Mouse (Mus musculus) urinary bladder, postnatal 36 days (tissue): ENCODE data around the gene Ttc29.

ENCODE experiments used
- DNase-seq, 2 experiments: peaks; one replicate each; pipeline ENCODE4 v3.0.0; 2022; ENCODE audit warnings: low spot score in 2 of 2, mixed read lengths in 1 of 2

The Ttc29 gene

DNA sequence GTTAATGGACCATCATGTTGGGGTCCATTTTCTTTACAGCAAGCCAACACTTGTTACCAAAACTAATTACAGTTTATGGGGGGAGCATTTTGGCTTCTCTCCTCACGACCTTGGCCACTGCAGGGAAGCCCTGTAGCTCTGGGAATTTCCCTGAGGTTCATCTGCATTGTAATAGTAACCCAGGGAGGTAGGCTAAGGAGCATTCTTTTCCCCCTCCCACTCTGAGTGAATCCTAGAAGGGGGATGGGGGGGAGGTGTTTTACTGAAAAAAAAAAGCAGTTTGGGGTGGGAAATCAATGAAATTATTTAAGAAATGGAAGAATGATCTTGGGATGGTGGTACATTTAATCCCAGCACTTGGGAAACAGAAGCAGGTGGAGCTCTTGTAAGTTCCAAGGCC is 210.8 kb downstream of the Ttc29 start:
- no peak for DNase-seq

- no peak for DNase-seq
Observed at GRCm38 (mm10) chr8:78426455-78426854, 213.4 kb downstream of the Ttc29 start.

GRCm38 (mm10) chr8:78426875-78427768 is 214.0 kb downstream of the Ttc29 start:
- no peak for DNase-seq

DNA sequence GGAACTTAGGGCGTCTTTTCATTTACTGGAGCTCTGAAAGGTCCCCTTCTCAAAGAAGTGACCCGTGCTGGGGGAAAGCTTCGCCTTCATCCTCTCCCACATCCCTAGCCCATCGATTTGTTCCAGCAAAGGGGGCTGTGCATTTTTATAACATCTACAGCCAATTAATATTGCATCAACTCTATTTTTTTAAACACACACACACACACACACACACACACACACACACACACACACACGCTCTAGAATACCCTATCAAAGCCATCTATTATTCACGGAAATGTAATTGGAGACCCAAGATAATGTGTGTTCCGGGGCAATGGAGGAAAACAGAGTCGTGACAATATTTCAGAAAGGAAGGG is 214.7 kb downstream of the Ttc29 start:
- no peak for DNase-seq

- DNase-seq = no peak
Observed at GRCm38 (mm10) chr8:78428148-78428547, 215.1 kb downstream of the Ttc29 start.

DNA sequence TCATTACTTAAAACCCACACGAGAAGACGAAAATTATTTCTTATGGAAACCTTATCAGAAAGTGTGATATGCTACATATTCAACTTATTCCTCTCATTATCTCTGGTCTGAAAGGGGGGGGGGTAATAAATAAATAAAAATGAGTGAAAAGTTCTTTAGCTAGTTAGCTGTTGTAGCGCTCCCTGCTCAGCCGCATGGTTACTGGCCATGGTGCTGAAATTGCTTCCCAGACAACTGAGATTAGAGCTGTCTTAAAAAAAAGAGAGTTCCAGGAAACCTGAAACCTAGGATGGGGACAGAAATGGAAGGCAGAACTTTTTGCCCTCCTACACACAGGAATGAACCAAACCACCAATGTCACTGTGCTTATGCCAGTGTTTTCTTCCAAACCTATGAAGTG is 218.3 kb downstream of the Ttc29 start:
- peak in 1 of 2 experiments; percentile 15 for DNase-seq

DNA sequence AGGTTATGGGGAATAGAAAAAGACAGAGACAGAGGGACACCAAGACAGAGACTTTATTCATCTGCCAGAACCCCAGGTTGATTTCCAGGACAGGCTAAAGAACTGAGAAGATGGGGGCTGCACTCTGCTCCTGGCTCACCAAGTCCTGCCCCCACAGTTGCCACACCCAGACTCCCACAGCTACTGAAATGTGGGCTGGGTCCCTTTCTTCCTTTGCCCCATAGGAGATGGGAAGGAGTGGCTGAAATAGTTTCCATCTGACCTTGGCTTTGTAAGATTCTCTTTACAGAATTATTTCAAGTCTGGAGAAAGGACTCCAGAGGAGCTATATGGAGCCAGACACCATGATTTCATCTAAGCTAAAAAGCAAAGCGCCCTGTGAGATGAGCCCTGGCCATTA is 219.4 kb downstream of the Ttc29 start:
- no peak for DNase-seq

GRCm38 (mm10) chr8:78433318-78433717 is 220.2 kb downstream of the Ttc29 start:
- DNase-seq = no peak

DNA sequence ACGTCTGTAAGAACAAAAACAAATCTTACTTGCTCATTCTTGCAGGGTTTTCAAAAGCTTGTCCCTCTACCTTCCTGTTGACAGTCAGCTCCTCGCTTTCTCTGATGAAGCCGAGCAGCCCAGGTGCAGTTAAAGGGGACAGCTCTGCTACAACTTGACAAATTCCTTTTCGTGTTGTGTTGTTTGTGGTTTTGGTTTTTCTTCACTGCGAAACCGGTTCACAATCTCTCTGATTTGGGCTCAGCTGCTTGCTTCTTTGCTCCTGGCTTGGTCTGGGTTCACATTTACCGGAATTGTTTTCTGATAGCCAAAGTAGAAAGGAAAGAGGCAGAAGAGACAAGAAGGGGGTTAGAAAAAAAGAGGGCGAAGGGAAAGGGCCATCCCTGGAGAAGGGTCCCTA is 221.2 kb downstream of the Ttc29 start:
- DNase-seq = no peak

DNA sequence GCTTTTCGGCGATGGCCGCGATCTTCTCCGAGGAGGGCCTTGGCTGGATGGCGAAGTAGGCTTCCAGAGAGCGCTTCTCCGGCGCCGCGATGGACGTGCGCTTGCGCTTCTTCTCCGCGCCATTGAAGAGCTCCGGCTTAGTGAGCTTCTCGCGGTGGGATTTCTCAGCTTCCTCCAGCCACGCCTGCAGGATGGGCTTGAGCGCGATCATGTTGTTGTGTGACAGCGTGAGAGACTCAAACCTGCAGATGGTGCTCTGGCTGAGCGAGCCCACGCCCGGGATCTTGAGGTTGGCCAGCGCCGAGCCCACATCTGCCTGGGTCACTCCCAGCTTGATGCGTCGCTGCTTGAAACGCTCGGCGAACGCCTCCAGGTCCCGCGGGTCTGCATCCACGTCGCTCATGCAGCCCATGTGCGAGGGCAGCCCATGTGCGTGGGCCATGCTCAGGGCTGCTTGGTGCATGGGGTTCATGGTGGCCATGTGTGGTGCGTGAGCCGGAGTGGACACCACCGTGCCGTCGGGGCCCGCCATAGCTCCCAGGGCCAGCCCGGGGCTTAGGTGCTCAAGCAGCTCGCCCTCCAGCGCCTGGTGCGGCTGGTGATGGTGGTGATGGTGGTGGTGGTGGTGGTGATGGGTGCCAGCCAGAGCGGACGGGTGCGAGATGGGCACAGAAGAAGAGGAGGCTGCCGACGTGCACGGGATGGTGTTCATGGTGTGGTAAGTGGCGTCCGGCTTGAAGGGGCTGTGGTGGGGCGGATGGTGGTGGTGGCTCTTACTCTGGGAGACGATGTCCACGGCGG is 221.9 kb downstream of the Ttc29 start:
- DNase-seq = no peak

- no peak for DNase-seq
Observed at GRCm38 (mm10) chr8:78435624-78435960, 222.5 kb downstream of the Ttc29 start.

GRCm38 (mm10) chr8:78436071-78436651 is 223.1 kb downstream of the Ttc29 start, which contains the start of gene Pou4f2:
TSS of gene Pou4f2 (minus strand) at chr8:78436645.
- DNase-seq = no peak

DNA sequence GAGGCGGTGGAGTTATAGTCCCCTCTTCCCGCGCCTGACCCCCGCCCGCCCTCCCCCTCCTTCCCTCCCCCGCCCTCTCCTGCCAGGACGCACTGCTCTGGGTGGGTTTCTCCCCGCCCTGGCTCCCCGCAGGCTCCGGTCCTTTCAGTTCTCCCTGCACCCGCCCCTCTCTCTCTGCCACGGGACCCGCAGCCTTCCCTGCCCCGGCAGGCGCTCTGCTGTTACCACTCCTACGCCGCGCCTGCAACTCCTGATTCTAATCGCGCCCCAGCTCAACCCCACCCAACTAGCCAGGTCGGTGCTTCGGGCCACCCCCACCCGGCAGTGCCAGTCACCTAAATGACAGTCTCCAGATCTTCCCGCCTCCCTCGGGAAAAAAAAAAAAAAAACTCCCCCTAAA is 223.6 kb downstream of the Ttc29 start:
- no peak for DNase-seq

DNA sequence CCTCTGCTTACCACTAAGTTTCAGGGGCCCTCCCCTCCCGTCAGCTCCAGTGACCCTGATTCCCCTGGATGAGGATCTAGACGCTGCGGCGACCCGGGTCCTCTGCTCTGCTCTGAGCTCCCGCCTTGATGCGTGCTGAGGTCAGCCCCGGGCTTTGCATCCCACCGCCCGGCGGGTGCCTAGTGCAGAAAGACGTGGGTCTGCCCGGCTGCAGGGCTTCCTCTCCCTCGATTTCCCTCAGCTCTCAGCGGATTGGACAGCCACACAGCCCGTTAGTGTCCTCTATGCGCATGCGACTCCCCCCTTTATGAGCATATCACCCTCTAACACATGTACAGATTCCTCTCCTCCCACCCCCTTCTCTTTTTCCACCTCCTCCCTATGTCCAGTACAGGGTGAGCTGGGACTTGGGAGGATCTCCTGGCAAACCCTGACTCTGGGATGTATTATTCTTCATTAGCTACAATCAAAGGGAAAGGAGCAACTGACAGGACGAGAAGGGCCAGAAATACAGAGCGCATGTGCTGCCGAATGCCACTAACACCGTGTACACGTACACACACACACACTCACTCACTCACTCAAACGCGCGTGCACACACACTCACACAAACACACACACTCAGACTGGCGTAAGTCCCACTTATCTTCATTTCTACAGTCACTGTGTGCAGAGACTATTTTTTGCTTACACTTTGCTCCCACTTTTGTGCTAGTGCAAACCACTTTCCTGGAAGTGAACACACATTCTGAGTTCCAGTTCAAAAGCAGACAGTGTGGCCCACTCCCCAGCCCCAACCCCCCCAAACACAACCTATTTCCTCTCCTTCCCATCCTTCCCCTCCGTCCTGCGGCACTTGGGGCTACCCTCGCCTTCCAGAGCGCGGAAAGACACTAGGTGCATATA is 224.3 kb downstream of the Ttc29 start:
- DNase-seq = no peak

- DNase-seq = no peak
Observed at GRCm38 (mm10) chr8:78438121-78438520, 225.0 kb downstream of the Ttc29 start.

- no peak for DNase-seq
Observed at GRCm38 (mm10) chr8:78442781-78443180, 229.7 kb downstream of the Ttc29 start.
